Mouse (Mus musculus) cerebellum, adult 2 months (tissue): ENCODE measurements around the gene Nkain2. TPM values are rescaled to one million over a fixed set of nuclear protein-coding genes. Genes with fewer than 3 reads are reported as not detected.

Experiments
- DNase-seq, 2 experiments: peaks; one replicate each; pipeline ENCODE4 v3.0.0; 2021
- H3K27ac ChIP-seq: fragments of 200-500 bp; 2 replicates; pipeline ENCODE4 v1.5.1; 2012; ENCODE audit warnings: low read length, control low read depth, inconsistent platforms; ENCODE audit not compliant: insufficient read depth
- H3K27me3 ChIP-seq: fragments of 200-500 bp; 2 replicates; pipeline ENCODE4 v1.6.1; 2012; ENCODE audit warnings: inconsistent platforms, mild to moderate bottlenecking, low read length, moderate library complexity; ENCODE audit not compliant: control insufficient read depth, insufficient read depth
- H3K4me1 ChIP-seq: fragments of 200-500 bp; 2 replicates; pipeline ENCODE4 v1.6.1; 2011; ENCODE audit warnings: low read length; ENCODE audit not compliant: control insufficient read depth, insufficient read depth
- H3K4me3 ChIP-seq: fragments of 200-500 bp; replicated peaks from 2 replicates; pipeline ENCODE3; 2011; ENCODE audit warnings: mild to moderate bottlenecking, low read depth, low read length, control low read depth; ENCODE audit not compliant: insufficient read depth
- CTCF ChIP-seq: fragments of 200-500 bp; IDR thresholded peaks from 2 replicates; pipeline ENCODE4 v1.5.1; 2011; ENCODE audit warnings: low read depth, mild to moderate bottlenecking, control low read depth, low read length, moderate library complexity, borderline replicate concordance; ENCODE audit not compliant: insufficient read depth
- POLR2A ChIP-seq: fragments of 200-500 bp; IDR thresholded peaks from 2 replicates; pipeline ENCODE4 v1.6.1; 2011; ENCODE audit warnings: low read length, control low read depth, borderline replicate concordance; ENCODE audit not compliant: insufficient read depth
- WGBS: fragments of 180-500 bp; shearing (Covaris S2); methylation state at CpG from one replicate; pipeline ENCODE4 v1.1.7; 2018; 5-methylcytosine and 5-hydroxymethylcytosine counted together
- polyA plus RNA-seq: library from polyadenylated mRNA; depleted of rRNA; stranded (reverse); fragments of >200 nt; gene quantifications from 2 replicates; pipeline ENCODE4 v1.2.3, GENCODE M21; 2012; rRNA removed

The Nkain2 gene
- 12.4 and 15.8 TPM in 2 replicates for polyA plus RNA-seq

GRCm38 (mm10) chr10:32889652-32890506, at the start of gene Nkain2:
TSS of gene Nkain2 (minus strand) at chr10:32890462.
- WGBS, result under 1% methylated on average over 68 of the region's 81 CpGs
- TF ChIP-seq POLR2A, result no peak
- no peaks in the 10 kb centered on the region for H3K4me1 ChIP-seq

DNA sequence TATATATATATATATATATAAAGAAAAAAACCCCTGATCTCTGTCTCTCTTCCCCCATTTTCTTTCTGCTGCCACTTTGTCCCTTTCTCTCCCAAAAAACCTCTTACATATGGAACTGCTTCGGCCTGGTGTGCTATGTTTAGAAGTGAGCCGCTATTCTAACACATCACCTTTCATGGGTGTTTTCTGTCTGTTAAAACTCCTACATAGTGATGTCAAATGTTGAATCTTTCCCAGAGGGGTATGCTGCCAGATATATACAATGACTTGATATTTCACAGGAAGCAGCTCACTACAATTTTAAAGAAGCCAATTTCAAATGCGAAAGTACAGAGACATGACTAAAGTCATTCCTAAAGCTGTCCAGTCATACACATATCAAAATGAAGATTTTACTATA, 49.6 kb upstream of the Nkain2 start:
- Histone ChIP-seq H3K27me3 (no peaks in the 10 kb centered on the region), H3K27ac (no peak overlapping the region), H3K4me3 (no peak overlapping the region), H3K4me1 (no peaks in the 10 kb centered on the region)
- no peak for TF ChIP-seq CTCF
- TF ChIP-seq POLR2A, result no peak
- no peak for DNase-seq
- 94% methylated on average over 3 of the region's 3 CpGs for WGBS

More at GRCm38 (mm10) chr10:32889652-32890506, at the start of gene Nkain2:
- H3K4me3 ChIP-seq, result peak within 1 kb of the TSS; percentile 65
- peak; percentile 46 to 62 for DNase-seq
- H3K27me3 ChIP-seq, result no peaks in the 10 kb centered on the region
- H3K27ac ChIP-seq, result no peak within 1 kb of the TSS; the same call in 1 of the 2 replicates

DNA sequence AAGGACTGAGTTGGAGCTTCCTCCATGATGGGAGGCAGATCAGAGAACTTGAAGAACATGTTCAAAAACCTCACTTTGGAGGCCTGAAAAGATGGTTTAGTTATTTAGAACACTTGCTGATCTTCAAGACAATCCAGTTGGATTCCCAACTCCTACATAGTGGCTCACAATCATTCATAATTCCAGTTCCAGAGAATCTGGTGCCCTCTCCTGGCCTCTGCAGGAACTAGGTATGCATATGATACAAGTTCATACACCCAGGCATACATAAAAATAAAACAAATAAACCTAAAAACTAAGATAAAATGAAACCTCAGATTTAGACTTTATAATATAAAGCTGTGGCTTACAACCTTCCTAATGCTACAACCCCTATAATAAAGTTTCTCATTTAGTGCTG, 4.8 kb upstream of the Nkain2 start:
- Histone ChIP-seq H3K27ac (no peak overlapping the region), H3K4me1 (no peaks in the 10 kb centered on the region), H3K27me3 (no peaks in the 10 kb centered on the region), H3K4me3 (no peak overlapping the region)
- TF ChIP-seq CTCF (no peak), POLR2A (no peak)
- DNase-seq, result peak in 1 of 2 experiments; percentile 9

DNA sequence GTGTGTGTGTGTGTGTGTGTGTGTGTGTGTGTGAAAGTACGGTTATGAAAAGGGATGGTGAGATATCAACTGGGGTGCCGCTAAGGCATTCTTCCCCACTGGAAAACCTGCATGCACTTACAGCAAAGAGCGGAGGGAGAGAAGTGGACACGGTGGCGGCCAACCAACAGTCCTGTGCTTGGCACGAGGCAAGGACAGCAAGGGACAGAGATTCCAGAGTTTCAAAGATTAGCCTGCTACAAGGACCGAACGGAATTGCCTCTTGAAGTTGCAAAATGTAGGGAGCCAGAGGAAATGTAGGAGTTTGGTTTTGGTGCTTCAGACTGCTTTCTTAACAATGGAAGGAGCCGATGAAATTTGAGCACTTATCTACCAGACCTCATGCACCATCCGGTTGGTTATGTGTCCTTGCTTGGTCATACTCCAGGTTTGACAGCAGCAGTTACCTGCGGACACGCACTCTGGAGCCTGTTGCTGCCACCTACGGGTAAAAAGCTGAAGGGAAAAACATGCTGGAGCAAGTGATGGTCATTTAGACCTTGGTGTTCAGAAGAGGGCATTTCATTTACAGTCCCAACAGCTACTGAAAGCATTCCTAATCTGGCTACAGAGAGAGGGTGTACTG, 357 bp upstream of the Nkain2 start:
- H3K4me3 ChIP-seq, result peak overlapping the region; percentile 65
- no peaks in the 10 kb centered on the region for H3K4me1 ChIP-seq
- WGBS, result 2% methylated on average over 13 of the region's 13 CpGs
- DNase-seq, result peak; percentile 58 to 70
- H3K27ac ChIP-seq, result no peak overlapping the region
- TF ChIP-seq POLR2A (no peak), CTCF (peak; percentile 58)
- no peaks in the 10 kb centered on the region for H3K27me3 ChIP-seq

- H3K27ac ChIP-seq, result no peak overlapping the region
- no peaks in the 10 kb centered on the region; the same call in 1 of the 2 replicates for H3K27me3 ChIP-seq
- WGBS, result 56% methylated on average over 6 of the region's 6 CpGs
- DNase-seq, result peak in 1 of 2 experiments; percentile 7
- no peak overlapping the region for H3K4me3 ChIP-seq
- TF ChIP-seq CTCF (no peak), POLR2A (no peak)
- H3K4me1 ChIP-seq, result no peaks in the 10 kb centered on the region
Measured at GRCm38 (mm10) chr10:32881977-32882376, 8.3 kb downstream of the Nkain2 start.

GRCm38 (mm10) chr10:32870691-32871406, 19.4 kb downstream of the Nkain2 start:
- peak in 1 of 2 experiments; percentile 25 for DNase-seq
- Histone ChIP-seq H3K4me1 (no peaks in the 10 kb centered on the region), H3K27ac (no peak overlapping the region), H3K27me3 (no peaks in the 10 kb centered on the region), H3K4me3 (no peak overlapping the region)
- no peak for TF ChIP-seq POLR2A
- no peak for TF ChIP-seq CTCF
- WGBS, result 16% methylated on average over 1 of the region's 1 CpGs

DNA sequence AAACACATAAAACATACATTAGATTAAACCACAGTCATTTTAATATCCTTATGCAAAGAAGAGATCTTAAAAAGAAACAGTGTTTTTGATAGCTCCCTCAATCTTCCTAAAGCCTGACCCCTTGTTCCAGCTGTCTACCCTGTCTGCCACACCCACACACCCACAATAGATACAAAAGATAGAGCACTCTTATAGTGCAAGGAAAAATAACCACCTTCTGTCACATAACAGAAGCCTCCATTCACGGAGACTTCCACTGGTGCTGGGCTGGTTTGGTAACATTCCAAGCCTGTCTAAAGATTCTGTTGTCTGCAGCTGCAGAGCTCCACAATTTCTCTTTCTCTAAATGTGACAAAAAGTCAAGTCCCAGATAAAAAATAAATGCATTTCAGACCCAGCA, 20.7 kb downstream of the Nkain2 start:
- Histone ChIP-seq H3K27me3 (no peaks in the 10 kb centered on the region), H3K4me1 (no peaks in the 10 kb centered on the region), H3K4me3 (no peak overlapping the region), H3K27ac (no peak overlapping the region)
- TF ChIP-seq POLR2A (no peak), CTCF (no peak)
- WGBS, result 13% methylated on average over 1 of the region's 1 CpGs
- DNase-seq, result no peak
